Mouse (Mus musculus) left cerebral cortex, postnatal 36 days (tissue): ENCODE measurements around the gene Nkd2. TPM values are rescaled to one million over a fixed set of nuclear protein-coding genes. Genes with fewer than 3 reads are reported as not detected.

Experiments
- DNase-seq, 2 experiments: peaks; one replicate each; pipeline ENCODE4 v3.0.0; 2021 to 2022; ENCODE audit warnings: low spot score in 2 of 2, mixed read lengths in 1 of 2
- intact Hi-C: fragments of 180-260 bp; cut with DNase I; formaldehyde crosslinking; loops from one replicate; pipeline ENCODE4 v1.15.1; 2025
- total RNA-seq, 2 experiments: library from RNA; stranded (reverse); gene quantifications; 2 replicates each; pipeline ENCODE4 v1.2.3; 2021

Nkd2 gene
- 1 to 10 TPM; 2.4 to 3.2 TPM for total RNA-seq

DNA sequence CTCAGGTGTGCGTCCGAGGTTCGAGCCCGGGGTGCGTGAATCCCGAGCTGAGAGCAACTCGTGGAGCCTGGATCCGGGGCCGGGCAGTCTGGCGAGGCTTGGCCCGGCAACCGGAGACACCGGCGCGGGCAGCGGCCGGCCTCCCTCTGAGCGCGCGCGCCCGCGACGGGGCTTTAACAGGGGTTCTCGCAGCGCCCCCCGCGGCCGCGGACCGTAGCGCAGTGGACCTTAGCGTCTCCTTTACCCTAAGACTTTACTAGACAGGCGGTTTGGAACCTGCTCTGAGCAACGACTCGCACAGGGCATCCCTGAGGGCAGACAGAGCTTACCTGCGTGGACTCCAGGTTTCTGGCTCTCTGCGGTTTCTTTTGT is at the start of gene Nkd2:
TSS of gene Nkd2 (minus strand) at position 167 of the 372 bp plus-strand sequence.
- intact Hi-C loops, result no loop called here
- DNase-seq, result peak; percentile 54 to 65

- intact Hi-C loops, result no loop called here
- no peak for DNase-seq
Observed at GRCm38 (mm10) chr13:73892493-73893178, 45.2 kb upstream of the Nkd2 start.

- no peak for DNase-seq
- intact Hi-C loops, result no loop called here
Observed at GRCm38 (mm10) chr13:73887415-73887874, 40.0 kb upstream of the Nkd2 start.

- no peak for DNase-seq
- intact Hi-C loops, result no loop called here
Observed at GRCm38 (mm10) chr13:73886601-73887000, 39.2 kb upstream of the Nkd2 start.

DNA sequence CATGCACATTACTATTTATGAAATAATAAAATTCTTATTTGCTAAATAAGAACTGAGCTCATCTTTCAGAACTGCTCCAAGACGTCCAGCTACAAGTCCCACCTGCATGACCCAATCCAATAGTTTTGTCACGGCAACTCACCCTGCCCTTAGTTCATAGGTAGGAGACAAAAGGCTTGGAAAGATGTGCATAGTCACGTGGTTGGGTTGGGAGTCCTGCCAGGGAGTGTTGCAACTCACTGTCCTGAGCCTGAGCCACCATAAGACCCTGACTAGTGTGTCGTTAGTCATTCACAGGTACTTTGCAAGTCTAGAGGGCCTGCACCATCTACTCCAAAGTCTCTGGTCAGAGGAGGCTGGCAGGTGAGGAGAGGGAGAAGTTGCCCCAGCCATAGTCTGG is 38.6 kb upstream of the Nkd2 start:
- no peak for DNase-seq
- intact Hi-C loops, result no loop called here

GRCm38 (mm10) chr13:73885656-73886055 is 38.2 kb upstream of the Nkd2 start:
- DNase-seq, result no peak
- intact Hi-C loops, result no loop called here

DNA sequence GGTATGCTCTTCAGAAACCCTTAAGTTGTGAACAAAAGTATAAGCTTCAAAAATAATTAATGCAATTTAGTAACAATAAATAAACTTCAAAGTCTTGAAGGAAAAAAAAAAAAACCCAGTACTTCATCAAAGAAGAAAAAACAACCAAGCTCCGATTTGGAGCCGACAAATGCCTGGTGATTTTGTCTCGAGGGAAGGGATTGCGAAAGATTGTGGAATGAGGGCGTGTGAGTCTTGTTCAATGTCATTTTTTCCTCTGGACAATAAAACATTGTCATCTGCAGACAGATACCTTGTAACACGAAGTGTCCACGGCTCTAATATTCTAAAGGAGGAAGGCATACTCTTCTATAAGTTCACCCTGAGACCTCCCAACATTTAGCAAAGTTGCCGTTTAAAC is 33.9 kb upstream of the Nkd2 start:
- intact Hi-C loops, result no loop called here
- DNase-seq, result no peak

DNA sequence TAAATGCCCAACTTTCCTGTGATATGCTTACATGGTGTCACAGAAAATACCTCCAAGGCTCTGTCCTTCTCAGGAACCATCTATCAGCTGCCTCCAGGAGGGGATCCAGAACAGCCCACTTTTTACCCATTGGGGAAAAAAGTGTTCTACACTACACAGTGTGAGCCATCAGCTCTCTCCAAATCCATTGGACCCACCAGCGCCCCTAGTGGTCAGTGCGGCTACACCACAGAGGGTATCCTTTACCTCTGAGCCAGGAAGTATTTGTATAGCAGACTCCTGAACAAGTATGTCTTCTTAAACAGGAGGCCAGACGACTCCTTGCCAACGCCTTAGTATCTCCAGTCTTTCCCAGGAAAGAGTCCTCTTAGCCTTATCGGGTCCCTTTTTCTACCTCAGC is 32.4 kb upstream of the Nkd2 start:
- intact Hi-C loops, result no loop called here

GRCm38 (mm10) chr13:73872159-73872558 is 24.7 kb upstream of the Nkd2 start:
- intact Hi-C loops, result no loop called here
- DNase-seq, result peak; percentile 20 to 30

More for the DNA sequence above, 32.4 kb upstream of the Nkd2 start:
- peak in 1 of 2 experiments; percentile 11 for DNase-seq

GRCm38 (mm10) chr13:73846589-73847464 is 604 bp downstream of the Nkd2 start:
- intact Hi-C loops, result no loop called here
- peak in 1 of 2 experiments; percentile 14 for DNase-seq

DNA sequence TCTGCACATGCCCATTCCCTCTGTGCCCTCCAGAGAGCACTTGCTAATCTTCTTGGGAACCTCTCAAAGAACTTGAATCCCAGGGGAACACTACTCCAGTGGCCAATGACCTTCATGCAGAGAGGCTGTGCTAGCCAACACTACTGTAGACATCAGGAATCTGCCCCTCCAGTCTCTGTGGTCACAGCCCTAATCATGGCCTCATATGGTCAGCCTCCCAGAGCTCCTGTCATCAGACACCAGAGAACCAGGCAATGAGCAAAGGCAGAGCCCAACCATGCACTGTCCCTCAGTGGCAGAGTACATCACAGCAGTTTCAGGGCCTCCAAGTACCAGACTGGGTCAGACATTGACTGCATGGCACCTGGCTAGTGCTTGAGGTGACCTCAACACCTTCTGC is 4.7 kb downstream of the Nkd2 start:
- no peak for DNase-seq
- intact Hi-C loops, result no loop called here

- intact Hi-C loops, result no loop called here
- DNase-seq, result no peak
Observed at GRCm38 (mm10) chr13:73839740-73840139, 7.7 kb downstream of the Nkd2 start.

- intact Hi-C loops, result no loop called here
- no peak for DNase-seq
Observed at GRCm38 (mm10) chr13:73839137-73839548, 8.3 kb downstream of the Nkd2 start.

- intact Hi-C loops, result no loop called here
- no peak for DNase-seq
Observed at GRCm38 (mm10) chr13:73837708-73838107, 9.7 kb downstream of the Nkd2 start.

DNA sequence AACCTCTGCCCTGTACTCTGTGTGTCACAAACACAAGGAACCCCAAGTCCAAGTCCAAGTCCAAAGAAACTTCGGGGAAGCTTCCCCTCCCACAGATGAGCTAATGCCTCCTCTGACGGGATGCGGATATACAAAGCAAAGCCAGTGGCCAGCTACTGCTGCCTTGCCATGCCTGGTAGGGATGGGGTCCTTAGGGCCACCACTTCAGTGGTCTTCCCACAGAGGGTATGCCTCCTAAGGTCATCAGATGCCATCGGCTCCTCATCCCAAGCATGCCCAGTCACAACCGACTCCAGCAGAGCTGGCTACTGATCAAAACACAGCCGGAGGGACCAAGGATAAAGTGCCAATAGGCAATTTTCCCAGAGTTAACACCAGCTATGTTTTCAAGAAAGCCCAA is 10.9 kb downstream of the Nkd2 start:
- intact Hi-C loops, result no loop called here
- no peak for DNase-seq

DNA sequence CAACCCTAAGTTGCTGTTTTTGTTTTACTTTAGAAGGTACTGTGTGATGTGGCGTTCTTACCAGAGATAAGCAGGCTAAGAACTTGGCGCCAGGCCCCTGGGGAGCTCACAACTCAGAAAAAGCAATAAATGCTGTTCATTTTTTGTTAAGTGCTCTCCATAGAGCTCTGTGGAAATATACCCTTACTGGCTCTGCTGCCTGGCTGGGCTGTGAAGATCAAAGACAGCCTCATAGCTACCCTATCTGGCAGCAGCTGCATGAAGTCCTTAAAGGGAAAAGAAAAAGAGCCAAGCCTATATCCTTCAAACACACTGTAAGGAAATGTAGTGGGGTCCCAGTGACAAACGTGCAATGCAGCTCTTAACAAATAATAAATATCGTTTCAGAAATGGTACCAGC is 11.6 kb downstream of the Nkd2 start:
- intact Hi-C loops, result no loop called here
- DNase-seq, result no peak

GRCm38 (mm10) chr13:73833809-73834208 is 13.6 kb downstream of the Nkd2 start:
- intact Hi-C loops, result no loop called here
- DNase-seq, result no peak

DNA sequence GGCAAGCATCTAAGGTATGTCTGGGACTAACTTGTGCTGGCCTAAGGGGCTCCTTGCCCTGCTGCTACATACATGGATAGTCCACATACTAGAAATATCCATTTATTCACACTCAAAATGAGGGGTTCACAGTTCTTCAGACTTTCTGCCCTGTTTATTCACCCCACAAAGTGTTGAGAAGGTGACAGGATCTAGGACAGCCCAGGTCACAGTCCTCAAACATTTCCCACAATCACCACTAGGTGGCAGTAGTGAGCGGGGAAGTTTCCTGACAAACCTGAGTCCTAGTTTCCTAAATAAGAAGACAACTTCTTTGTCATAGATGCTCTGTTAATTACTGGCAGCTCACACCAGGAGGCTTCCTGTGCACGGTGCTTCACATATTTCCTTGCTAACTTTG is 15.9 kb downstream of the Nkd2 start:
- peak; percentile 29 to 33 for DNase-seq
- intact Hi-C loops, result loop anchor here (1.0 kb wide), 1 partner anchor 76 kb away; no protein-coding TSS in a partner anchor

DNA sequence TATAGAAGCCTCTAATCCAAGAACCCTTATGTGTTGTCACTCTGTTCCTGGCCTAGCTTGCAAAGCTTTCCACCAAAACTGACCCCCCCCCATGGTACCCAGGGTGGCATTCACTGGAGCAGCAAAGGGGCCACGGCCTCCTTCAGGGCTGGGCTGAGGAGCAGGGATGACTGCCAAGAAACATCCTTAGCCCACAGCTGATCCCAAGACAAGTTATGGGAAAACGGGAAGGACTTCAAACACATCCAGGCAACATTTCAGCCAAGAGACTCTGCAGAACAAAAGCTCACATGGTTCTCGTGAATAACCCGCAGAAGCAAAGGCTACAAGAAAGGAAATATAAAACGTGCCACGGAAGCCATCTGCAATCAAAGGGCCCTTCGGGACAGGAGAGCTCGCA is 20.2 kb downstream of the Nkd2 start:
- intact Hi-C loops, result no loop called here
- no peak for DNase-seq

GRCm38 (mm10) chr13:73823711-73824110 is 23.7 kb downstream of the Nkd2 start:
- DNase-seq, result no peak
- intact Hi-C loops, result no loop called here
